Mouse (Mus musculus) monocyte, adult 2 months (primary cell): ENCODE measurements around the gene 3110082I17Rik.
"Not testable (repeated sequence)": the region's sequence is repeated elsewhere in the genome, so short reads cannot be mapped to it uniquely, and the experiment has no call there.

ENCODE experiments used
- DNase-seq, 2 experiments: peaks; one replicate each; pipeline ENCODE4 v3.0.0; 2022; ENCODE audit warnings: low spot score in 2 of 2, low read depth in 1 of 2

Gene 3110082I17Rik

DNA sequence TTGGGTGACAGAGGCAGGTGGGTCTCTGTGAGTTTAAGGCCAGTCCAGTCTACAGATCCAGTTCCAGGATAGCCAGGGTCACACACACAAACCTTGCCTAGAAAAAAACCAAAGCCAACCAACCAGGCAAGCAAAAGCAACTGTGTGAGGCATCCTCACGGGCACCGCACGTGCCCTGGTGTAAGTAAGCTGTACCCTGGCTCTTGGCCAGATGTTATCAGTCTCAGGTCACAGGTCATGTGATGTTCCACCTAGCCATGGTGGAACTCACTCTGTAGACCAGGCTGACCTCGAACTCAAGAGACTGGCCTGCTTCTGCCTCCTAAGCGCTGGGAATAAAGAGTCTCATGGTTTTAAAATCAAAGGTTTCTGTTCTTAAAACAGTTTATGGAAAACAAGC lies 101.1 kb downstream of the 3110082I17Rik start:
- DNase-seq: no peak

DNA sequence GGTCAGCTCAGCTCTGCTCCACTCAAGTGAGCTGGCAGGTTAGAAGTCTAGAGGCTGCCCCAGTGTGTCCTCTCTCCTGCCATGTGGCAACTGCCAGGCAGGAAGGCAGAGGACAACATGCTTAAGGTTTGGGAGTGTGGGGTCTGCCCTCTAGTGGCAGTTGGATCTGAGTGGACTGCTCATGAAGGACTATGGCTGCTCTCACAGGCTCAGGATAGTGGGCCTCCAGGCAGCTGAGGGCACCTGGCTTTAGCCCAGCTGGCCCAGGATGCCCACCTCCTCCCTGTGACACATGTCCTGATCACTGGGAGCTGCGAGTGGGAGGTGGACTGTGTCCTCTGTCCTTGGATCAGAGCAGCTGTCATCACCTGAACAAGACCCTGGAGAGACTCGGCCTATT lies 101.7 kb downstream of the 3110082I17Rik start:
- no peak for DNase-seq

DNA sequence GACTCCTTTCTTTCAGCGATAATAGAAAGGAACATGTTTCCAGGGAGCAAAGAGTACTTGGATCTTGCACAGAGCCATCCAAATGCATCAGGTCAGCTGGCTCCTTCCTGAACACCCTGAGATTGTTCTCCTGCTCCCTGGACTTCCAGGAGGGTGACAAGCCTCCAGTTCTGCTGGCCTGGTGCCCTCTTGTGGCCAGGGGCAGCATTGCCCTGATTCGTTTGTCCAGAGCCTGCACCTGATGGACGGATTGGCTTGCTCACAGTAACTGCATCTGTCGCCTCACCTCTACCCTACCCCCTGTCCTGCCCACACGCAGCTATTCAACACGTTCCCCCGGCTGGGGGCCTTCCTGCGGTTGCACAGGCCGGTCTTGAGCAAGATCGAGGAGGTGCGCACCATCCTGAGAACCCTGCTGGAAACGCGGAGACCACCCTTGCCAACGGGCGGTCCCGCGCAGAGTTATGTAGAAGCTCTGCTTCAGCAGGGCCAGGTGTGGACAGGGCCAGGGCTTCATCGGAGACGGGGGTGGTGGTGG lies 105.0 kb downstream of the 3110082I17Rik start:
- peak; percentile 28 to 59 for DNase-seq

DNA sequence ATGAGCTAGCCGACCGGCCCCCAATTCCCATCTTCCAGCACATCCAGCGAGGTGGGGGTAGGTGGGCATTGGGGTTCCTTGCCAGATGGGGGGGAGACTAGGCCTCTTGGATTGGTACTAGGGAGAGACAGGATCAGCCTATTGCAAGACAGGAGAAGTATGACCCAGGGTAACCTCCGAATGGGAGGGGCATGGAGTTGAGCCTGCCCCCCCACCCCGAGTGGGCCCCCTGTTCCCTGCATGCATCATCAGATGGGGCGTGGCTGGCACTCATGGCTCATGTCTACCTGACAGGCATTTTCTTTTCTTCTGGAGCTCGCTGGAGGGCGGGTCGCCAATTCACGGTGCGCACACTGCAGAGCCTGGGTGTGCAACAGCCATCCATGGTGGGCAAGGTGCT lies 106.4 kb downstream of the 3110082I17Rik start:
- DNase-seq: no peak

DNA sequence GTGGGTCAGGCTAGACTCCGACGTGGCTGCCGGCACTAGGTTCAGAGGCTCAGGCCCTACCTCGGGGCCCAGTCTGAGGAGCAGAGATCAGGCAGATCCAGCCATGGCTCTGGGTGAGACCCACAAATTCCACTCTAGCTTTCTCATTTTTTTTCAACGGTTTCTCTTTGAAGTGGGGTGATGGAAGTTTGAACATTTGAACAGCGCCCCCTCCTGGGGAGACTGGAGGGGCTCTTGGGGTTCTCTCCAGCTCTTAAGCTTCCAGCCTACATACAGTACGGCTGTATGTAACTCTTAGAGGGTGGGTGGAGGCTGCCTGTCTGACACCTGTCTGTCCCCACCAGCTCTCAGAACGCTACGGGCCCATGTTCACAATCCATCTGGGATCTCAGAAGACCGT lies 106.8 kb downstream of the 3110082I17Rik start:
- DNase-seq: peak in 1 of 2 experiments; percentile 28

DNA sequence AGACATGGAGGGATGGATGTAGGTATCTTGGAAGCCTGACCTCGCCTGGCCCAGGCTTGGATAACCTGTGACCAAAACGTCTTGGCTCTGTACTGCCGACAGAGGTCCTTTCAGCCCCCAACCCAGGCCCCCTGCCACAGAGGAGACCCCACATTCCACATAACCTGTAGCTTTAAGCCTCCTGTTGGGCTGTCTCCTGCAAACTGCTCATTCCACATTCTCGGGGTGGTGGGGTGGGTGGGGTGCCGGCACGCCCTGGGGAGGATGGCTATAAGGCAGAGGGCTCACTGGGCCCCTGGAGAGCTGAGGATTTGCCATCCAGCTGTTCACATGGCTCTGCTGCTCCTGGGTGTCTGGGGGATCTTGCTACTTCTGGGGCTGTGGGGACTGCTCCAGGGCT lies 108.0 kb downstream of the 3110082I17Rik start, which contains the start of gene Cyp2w1:
Gene Cyp2w1, plus strand, starts transcription at position 301 of the 400 bp plus-strand sequence.
- DNase-seq: no peak

DNA sequence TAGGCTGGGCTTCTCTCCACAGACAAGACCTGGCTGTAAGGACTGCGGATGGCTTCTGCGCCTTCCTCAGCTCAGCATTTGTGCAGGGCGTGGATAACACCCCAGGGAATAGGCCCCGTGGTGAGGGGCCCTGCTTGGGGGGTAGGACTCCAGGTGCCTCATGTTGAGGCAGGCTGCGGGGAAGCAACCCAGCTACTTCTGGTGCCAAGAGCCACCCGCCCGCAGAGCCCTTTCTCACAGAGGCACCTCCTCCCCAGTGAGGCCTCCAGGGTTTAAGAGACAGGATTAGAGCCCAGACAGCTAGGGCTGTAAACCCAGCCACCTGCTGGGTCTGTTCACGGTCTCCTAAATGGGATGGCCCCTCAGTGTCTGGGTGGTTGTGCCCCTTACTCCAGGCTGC lies 108.7 kb downstream of the 3110082I17Rik start:
- DNase-seq: no peak

DNA sequence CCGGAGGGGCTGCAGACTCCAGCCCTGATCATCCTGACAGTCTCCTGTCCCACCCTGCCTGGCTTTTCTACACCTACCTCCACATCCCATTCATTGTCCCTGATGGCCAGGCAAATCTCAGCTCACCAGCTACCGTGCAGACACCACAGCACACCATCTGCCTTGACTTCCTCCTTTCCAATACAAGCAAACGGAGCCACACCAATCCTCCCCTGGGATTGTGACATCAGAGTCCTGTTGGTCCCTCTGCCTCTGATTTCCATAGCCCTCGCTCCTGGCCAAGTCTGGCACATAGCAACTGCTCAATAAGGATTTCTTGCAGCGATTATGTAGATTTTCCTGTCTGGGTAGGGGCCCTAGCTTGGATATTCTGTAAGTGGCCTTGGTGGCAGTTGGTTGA lies 109.2 kb downstream of the 3110082I17Rik start, which contains the start of gene Cox19:
Gene Cox19, minus strand, starts transcription at position 285 of the 400 bp plus-strand sequence.
- DNase-seq: no peak

DNA sequence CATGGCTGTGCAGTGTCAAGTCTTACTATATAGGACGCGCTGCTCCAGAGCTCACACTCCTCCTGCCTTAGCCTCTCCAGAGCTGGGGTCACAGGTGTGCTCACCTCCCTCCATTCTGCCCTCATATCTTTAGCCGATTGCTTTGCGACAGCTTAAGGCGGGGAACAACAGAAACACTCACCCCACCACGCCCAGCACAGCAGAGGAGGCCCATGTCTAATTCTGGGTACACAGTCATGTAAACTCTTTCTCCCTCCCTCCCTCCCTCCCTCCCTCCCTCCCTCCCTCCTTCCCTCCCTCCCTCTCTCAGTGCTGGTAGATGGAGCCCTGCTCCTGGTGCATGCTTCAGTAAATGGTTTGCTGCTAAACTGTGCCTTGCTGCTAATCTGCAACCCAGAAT lies 110.6 kb downstream of the 3110082I17Rik start:
- DNase-seq: no peak

DNA sequence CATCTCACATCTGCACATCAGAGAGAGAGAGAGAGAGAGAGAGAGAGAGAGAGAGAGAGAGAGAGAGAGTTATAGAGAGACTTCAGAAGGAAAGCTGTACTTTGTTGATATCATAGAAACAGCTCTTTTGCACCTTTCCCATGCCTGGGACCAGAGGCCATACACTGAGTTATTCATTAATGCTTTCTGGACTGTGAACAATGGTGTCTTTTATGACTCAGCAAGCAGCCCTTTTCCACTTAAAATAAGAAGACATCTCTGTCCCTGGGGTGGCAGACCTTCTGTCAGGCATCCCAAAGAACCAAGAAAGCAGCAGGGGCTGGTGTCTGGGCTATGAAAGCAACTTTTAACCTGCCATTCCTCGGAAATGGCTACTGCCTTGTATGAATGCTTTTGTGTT lies 113.1 kb downstream of the 3110082I17Rik start:
- DNase-seq: no peak

DNA sequence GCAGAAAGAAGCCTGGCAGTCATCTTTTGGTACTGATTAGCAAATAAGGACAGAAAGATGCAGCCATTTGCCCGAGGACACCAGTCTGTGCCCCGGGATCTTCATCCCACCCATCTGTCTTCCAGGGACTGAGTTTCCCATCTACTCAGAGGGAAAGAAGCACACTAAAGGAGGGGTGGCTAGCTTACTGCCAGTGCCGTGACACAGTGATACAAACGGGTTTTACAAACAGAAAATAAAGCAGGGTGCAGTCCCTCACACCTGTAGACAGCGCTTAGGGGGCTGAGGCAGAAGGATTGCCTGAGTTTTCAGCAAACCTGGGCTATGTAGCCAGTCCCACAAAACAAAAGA lies 115.0 kb downstream of the 3110082I17Rik start:
- DNase-seq: no peak

DNA sequence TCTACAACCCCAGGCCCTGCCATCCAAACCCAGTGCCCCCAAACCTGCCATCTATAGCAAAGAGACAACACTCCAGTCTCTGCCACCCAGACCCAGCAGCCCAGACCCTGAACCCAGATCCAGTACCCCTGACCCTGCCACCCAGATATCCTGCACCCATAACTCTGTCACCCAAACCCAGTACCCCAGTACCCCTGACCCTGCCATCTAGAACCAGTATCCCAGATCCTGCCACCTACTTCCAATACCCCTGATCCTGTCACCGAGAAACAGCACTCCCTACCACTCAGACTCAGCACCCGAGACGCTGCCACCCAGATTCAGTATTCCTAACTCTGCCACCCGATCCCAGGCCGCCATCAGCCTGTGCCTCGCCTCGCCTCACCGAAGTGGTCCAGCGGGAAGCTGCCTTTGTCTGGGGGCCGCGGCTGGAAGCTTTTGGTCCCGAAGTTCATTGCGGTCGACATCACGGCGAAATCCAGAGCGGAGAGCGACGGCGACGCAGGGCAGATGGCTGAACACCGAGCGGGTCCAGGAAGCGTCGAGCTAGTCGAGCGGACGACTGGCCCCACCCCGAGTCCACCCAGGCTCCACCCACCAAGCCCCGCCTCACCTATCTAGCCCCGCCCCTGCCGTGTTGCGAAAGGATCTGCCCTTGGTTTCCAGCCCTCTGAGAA lies 115.5 kb downstream of the 3110082I17Rik start:
- peak; percentile 94 to 98 for DNase-seq

DNA sequence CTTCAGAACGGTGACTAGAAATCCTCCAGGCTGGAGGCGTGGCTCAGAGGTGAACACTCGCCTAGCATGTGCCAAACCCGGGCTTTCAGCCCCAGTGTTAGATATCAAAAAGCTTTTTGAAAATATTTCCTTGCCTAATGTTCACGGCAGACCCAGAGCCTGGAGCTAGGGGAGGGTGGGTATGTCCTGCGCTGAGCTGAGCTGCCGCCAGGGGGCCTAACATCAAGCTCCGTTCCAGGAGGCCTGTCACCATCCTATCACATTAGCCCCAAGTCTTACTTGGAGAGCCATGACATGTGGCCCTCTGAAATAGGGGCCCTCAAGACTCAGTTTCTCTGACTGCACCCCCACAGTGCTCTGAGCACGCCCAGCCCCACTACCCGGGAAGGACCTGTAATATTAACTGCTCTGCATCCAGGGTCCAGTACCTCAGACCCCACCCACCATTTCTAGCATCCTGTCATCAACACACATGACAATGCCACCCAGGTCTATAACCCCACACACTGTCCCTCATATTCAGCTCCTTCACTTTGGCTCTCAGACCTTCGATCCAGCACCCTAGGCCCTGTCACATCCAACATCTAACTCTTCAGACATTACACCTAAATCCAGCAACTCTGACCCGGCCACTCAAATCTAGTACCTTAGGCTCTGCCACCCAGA lies 116.2 kb downstream of the 3110082I17Rik start:
- peak in 1 of 2 experiments; percentile 68 for DNase-seq

DNA sequence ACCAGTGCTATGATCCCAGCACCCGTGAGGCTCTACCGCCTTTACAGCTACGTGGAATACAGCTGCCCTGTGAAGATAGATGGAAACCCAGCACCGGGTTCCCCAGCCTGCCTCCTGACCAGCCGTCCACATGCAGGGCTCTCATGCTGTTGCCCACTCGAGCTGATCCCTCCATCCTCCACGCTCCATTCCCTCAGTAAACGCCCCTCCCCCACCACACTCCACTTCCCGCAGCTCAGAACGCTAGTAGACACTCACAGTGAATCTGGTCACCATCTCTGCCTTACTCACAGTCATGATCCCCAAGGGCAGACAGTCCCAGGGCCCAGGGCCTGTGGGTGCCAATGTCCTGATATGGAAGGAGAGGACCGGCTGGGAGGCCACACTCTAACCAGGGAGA lies 121.4 kb downstream of the 3110082I17Rik start:
- DNase-seq: no peak

DNA sequence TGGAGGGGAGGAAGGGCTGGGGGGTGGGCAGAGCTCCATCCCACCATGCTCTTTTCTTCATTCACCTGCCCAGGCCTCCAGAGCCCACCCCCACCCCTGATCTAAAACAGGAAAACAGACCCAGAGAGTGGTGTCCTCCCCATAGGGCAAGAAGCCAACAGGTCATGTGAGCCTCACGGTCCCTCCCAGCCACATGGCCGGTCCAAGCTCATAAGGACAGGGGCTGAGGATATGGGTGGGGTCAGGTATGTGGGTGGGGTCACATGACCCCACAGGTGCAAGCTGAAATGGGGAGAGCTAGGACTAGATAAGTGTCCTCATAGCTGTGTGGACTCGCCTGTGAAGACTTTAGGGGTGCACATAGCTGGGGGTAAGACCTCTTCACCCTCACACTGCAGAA lies 121.9 kb downstream of the 3110082I17Rik start:
- no peak for DNase-seq

DNA sequence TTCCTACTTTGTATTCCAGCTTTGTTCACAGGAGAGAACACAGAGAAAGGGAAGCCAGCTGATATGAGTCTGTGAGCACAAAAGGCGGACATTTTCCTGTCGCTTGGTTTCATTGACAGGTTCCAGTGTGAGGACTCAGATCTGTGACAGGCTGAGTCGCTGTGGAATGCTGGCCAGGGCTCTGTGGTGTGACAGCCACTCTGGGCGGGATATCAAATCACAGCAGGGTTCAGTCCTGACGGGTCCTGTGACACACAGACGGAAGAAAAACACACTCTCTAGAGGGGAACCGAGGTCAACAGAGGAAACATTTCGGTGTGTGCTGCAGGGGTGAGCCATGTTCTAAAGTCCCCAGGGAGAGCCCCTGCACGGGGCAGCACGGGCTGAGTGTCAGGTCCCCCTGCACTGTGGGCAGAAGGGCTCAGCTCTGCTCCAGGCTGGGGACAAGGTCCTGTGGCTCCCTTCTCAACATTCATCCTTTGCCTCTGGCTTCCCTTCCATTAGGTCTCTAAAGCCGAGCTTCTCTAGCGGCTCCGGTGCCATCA lies 122.4 kb downstream of the 3110082I17Rik start:
- no peak for DNase-seq

DNA sequence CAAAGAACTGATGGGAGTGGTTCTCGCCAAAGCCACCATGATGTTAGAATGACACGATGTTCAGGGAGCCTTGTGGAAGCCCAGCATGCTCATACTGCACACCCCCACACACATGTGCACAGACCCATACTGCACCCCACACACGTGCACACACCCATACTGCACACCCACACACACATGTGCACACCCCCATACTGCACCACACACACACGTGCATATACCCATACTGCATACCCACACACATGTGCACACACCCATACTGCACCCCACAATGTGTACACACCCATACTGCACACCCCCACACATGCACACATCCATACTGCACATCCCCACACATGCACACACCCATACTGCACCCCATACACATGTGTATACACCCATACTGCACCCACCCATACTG lies 124.7 kb downstream of the 3110082I17Rik start:
- no peak for DNase-seq

DNA sequence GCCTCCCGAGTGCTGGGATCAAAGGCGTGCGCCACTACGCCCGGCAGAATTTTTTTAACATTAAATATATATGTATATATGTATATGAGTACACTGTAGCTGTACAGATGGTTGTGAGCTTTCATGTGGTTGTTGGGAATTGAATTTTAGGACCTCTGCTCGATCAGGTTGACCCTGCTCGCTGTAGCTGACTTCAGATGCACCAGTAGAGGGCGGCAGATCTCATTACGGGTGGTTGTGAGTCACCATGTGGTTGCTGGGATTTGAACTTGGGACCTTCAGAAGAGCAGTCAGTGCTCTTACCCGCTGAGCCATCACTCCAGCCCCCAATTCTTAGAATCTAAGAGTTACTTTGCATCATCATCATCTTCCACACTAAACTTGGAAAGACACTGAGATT lies 125.9 kb downstream of the 3110082I17Rik start:
- not testable (repeated sequence) for DNase-seq

DNA sequence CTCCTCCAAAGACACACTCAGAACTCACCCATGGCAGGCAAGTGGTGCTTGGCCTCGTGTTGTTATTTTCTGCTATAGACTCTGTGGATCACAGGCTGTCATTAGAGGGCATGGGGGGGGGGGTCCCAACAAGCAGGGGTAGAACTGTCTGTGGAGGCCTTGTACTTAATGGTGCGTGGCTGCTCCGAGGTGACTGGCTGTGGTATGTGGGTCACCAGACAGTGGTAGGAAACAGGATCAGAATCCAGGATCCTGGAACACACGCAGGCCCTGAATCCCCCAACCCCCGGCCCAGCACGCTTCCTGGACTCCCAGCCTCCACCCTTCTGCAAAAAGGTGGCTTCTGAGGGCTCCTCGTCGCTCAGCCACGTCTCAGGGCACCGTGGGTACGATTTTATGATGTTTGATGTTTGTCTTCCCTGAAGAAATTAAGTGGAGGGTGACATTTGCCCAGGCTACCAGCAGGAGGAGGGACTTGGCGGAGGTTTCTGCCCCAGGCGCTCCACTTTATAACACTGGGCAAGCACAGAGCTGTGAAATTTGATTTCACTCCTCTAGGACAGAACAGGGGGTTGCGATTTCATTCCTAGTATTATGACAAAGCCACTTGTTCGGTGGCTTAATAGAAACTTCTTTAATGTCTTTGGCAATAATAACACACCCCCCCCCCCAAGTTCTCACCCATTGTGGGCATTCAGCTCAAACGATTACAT lies 126.9 kb downstream of the 3110082I17Rik start:
- no peak for DNase-seq

DNA sequence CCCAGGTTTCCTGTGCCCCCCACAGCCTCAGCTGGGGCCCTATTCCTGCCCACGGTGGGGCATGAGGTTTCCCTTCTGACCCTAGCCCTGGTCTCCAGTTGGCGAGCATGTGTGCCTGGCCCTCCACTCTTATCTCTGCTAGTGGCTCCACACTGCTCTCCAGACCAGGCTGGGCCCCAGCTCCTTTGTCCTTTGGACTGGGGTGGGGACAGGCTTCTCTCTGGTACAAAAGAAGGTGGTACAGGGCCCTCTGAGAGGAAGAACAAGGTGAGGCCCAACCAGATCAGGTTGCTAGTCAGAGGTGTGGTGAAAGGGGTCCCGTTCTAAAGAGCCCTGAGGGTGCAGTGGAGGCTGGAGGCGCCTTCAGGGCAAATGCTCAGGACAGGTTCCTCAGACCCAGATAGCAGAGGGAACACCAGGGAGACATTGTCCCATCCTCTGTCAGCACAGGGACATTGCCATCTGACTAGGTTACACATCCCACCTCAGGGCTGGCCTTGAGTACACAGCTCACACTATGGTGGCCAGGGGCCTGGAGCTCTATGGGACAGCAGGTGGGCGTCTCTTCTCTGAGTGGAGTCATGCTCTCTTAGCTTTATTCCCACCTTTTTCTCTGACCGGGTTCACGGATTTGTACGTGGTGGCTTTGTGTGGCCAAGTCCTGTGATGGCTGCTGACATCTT lies 127.6 kb downstream of the 3110082I17Rik start:
- DNase-seq: no peak

DNA sequence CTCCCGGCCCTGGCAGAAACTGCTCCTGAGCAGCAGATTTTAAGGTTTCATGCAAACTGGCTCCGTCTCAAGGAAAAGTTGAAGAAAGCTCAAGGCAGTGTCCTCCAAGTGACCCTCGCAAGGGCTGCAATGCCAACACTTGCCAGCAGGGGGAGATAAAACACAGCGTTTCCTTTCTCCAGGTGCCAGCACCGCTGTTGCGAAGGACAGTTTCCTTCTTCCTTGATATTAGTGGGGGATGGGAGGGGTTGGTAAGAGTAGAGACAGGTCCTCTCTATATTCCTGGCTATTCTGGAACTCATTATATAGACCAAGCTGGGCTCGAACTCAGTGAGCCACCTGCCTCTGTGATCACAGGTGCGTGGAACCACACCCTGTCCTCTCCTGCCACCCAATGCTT lies 128.6 kb downstream of the 3110082I17Rik start:
- peak; percentile 52 to 74 for DNase-seq
